Mouse (Mus musculus): Measurements from ENCODE around the gene Prkrip1. TPM values are rescaled to one million over a fixed set of nuclear protein-coding genes. Genes with fewer than 3 reads are reported as not detected.
A peak's percentile ranks its signal among the peaks of the same experiment; 100 is the strongest.
"Not testable (repeated sequence)": the region's sequence is repeated elsewhere in the genome, so short reads cannot be mapped to it uniquely, and the experiment has no call there.

Prkrip1 gene
- polyA plus RNA-seq, 1 experiment from 2014 or later = 52.6 TPM

DNA sequence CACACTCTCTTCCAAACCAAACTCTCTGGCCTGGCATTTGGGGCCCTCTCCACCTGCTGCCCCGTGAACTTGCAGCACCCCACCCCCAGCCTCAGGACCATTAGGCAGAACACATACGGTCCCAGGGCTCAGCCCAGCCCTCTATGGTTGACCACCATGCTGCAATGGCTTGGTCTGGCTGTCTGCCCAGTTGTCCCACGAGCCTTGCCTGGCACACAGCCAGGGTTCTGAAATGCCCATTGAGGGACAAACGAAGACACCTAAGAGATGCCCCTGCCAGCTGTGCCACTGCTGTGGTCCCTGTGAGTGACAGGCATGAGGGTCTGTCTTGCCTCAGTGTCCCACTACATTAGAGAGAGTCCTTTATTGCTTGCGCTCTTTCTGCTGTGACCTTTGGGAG, 17.2 kb upstream of the Prkrip1 start:
- no peak overlapping the region for H3K4me3 ChIP-seq (ENCODE audit: low read depth, low read length)
- ATAC-seq (replicated peaks; ENCODE audit: insufficient number of reproducible peaks, low FRiP score, low TSS enrichment) = 0 out of 2 replicates have a peak, but pooled peaks have one; percentile 39
- no peaks in the 10 kb centered on the region for H3K27me3 ChIP-seq (ENCODE audit: control insufficient read depth, insufficient read depth, low read length)
- no peaks in the 10 kb centered on the region for H3K9me3 ChIP-seq (replicated peaks; ENCODE audit: control insufficient read depth, low read length)
- H3K27ac ChIP-seq (ENCODE audit: low read depth, low read length) = no peak overlapping the region
- H3K36me3 ChIP-seq (ENCODE audit: control insufficient read depth, insufficient read depth, low read length) = no peaks in the 10 kb centered on the region
- H3K4me1 ChIP-seq (ENCODE audit: control insufficient read depth, insufficient read depth, low read length) = no peaks in the 10 kb centered on the region
- no peak overlapping the region for H3K9ac ChIP-seq (ENCODE audit: low read depth, low read length)
- H3K4me2 ChIP-seq = no peak overlapping the region
- 81% methylated on average over 5 of the region's 5 CpGs for WGBS (ENCODE audit: insufficient replicate concordance)

DNA sequence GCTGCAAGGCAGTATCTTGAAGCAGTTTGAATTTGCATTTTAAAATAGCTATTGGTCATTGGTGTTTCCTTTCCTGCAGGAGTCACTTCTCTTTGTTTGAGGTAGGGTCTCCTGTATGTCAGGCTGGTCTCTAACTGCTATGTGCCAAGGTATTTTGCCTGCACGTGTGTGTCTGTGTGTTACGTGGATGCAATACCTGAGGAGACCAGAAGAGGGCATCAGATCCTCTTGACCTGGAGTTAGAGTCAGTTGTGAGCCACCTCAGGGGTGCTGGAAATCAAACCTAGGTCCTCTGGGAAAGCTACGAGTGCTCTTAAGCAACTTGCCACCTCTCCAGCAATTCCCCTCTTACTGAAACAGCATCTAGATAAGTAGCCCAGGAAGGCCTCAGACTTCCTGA, 16.4 kb upstream of the Prkrip1 start:
- Histone ChIP-seq H3K4me3 (ENCODE audit: low read depth, low read length) (no peak overlapping the region), H3K27ac (ENCODE audit: low read depth, low read length) (no peak overlapping the region), H3K4me1 (ENCODE audit: control insufficient read depth, insufficient read depth, low read length) (no peaks in the 10 kb centered on the region), H3K9ac (ENCODE audit: low read depth, low read length) (no peak overlapping the region), H3K27me3 (ENCODE audit: control insufficient read depth, insufficient read depth, low read length) (no peaks in the 10 kb centered on the region), H3K9me3 (replicated peaks; ENCODE audit: control insufficient read depth, low read length) (no peaks in the 10 kb centered on the region), H3K4me2 (no peak overlapping the region), H3K36me3 (ENCODE audit: control insufficient read depth, insufficient read depth, low read length) (no peaks in the 10 kb centered on the region)
- 87% methylated on average over 3 of the region's 3 CpGs for WGBS (ENCODE audit: insufficient replicate concordance)
- ATAC-seq (replicated peaks; ENCODE audit: insufficient number of reproducible peaks, low FRiP score, low TSS enrichment) = no peak

DNA sequence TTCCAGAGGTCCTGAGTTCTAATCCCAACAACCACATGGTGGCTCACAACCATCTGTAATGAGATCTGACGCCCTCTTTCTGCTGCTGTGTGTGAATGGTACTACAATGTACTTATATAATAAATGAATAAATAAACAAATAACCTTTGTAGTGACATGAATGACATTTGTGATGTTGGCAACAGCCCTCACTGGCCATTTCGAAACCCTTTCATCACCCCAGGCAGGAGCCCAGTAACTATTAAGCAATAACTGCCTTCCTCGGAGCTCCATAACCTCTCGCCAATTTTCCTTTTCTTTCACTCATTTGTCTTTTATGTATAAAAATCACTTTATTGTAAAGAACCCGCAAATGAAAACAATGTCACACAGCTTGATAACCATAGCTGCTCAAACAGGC, 15.0 kb upstream of the Prkrip1 start:
- H3K4me2 ChIP-seq = no peak overlapping the region
- H3K4me1 ChIP-seq (ENCODE audit: control insufficient read depth, insufficient read depth, low read length) = no peaks in the 10 kb centered on the region
- H3K9ac ChIP-seq (ENCODE audit: low read depth, low read length) = no peak overlapping the region
- no peaks in the 10 kb centered on the region for H3K36me3 ChIP-seq (ENCODE audit: control insufficient read depth, insufficient read depth, low read length)
- no peaks in the 10 kb centered on the region for H3K9me3 ChIP-seq (replicated peaks; ENCODE audit: control insufficient read depth, low read length)
- no peak overlapping the region for H3K27ac ChIP-seq (ENCODE audit: low read depth, low read length)
- H3K27me3 ChIP-seq (ENCODE audit: control insufficient read depth, insufficient read depth, low read length) = no peaks in the 10 kb centered on the region
- WGBS (ENCODE audit: insufficient replicate concordance) = 78% methylated on average over 5 of the region's 5 CpGs
- ATAC-seq (replicated peaks; ENCODE audit: insufficient number of reproducible peaks, low FRiP score, low TSS enrichment) = no peak
- H3K4me3 ChIP-seq (ENCODE audit: low read depth, low read length) = no peak overlapping the region

DNA sequence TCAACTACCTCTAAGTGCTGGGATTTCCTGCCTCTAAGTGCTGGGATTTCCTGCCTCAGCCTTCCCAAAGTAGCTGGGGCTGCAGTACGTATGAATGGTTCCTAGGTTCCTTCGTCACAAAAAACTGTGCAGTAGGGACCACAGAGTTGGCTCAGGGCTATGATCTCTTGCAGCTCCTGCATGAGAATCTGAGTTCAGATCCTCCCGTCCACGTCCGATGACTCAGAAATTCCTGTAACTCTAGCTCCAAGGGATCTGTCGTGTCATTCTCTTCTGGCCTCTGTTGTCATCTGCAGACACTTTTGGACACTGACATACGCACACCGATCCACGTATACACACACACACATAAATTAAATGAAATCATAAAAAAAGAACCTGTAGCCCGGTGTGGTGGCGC, 14.0 kb upstream of the Prkrip1 start:
- H3K9me3 ChIP-seq (replicated peaks; ENCODE audit: control insufficient read depth, low read length) = no peaks in the 10 kb centered on the region
- H3K9ac ChIP-seq (ENCODE audit: low read depth, low read length) = no peak overlapping the region
- H3K36me3 ChIP-seq (ENCODE audit: control insufficient read depth, insufficient read depth, low read length) = no peaks in the 10 kb centered on the region
- ATAC-seq (replicated peaks; ENCODE audit: insufficient number of reproducible peaks, low FRiP score, low TSS enrichment) = no peak
- H3K4me1 ChIP-seq (ENCODE audit: control insufficient read depth, insufficient read depth, low read length) = no peaks in the 10 kb centered on the region
- no peak overlapping the region for H3K4me2 ChIP-seq
- no peak overlapping the region for H3K27ac ChIP-seq (ENCODE audit: low read depth, low read length)
- WGBS (ENCODE audit: insufficient replicate concordance) = 82% methylated on average over 11 of the region's 11 CpGs
- H3K4me3 ChIP-seq (ENCODE audit: low read depth, low read length) = no peak overlapping the region
- no peaks in the 10 kb centered on the region for H3K27me3 ChIP-seq (ENCODE audit: control insufficient read depth, insufficient read depth, low read length)

DNA sequence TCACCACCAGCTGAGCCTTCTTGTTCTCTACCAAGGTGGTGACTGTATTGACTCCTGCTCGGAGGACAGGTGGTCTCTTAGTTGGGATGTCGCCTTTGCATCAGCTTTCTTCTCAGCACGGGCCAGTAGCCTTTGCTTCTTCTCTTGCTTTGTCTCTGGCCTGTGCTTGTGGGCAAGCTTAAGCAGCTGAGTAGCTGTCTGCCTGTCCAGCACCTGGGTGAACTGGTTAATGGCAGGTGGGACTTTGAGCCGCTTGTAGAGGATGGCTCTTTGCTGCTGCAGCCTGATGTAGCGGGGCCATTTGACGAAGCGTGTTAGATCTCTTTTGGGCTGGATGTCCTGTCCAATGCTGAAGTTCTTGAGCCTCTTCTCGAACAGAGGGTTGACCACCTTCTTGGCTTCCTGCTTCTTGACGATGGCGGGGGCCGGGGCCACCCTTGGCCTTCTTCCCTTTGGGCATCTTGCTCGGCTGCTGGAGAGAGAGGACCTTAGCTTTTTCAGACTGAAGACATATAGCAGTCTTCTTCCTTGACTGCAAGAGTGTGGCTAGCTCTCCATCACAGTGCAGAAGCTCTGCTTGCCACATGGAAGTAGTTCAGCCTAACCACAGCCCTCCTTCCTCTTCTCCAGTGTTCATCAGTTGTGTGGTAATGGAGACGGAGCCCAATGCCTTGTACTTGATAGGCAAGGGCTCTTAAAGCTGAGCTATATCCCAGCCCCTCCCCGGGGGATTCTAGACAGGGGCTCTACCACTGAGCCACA, 12.8 kb upstream of the Prkrip1 start:
- H3K9ac ChIP-seq (ENCODE audit: low read depth, low read length); H3K4me3 ChIP-seq (ENCODE audit: low read depth, low read length); H3K27me3 ChIP-seq (ENCODE audit: control insufficient read depth, insufficient read depth, low read length); H3K4me2 ChIP-seq; H3K9me3 ChIP-seq (replicated peaks; ENCODE audit: control insufficient read depth, low read length); H3K4me1 ChIP-seq (ENCODE audit: control insufficient read depth, insufficient read depth, low read length); H3K36me3 ChIP-seq (ENCODE audit: control insufficient read depth, insufficient read depth, low read length); ATAC-seq (replicated peaks; ENCODE audit: insufficient number of reproducible peaks, low FRiP score, low TSS enrichment); H3K27ac ChIP-seq (ENCODE audit: low read depth, low read length): not testable (repeated sequence)
- 83% methylated on average over 14 of the region's 14 CpGs for WGBS (ENCODE audit: insufficient replicate concordance)

DNA sequence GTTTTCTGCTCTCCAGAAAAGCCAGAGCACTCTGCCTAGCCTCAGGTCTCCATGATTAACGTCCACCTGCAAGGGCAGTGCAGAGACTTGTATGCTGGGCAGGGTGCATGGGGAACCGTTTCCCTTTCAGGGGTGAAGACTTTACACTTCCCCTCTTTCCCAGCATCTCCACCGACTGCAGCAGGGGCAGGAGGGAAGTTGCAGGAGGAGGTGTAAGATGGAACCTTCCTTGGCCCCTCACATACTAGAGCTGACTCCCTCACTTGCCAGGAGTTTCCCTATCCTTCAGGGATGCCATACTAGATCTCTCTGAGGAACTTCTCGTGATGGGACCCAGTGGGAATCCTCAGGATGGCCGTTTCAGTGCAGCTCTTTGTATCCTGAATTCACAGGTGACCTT, 11.8 kb upstream of the Prkrip1 start:
- 60% methylated on average over 5 of the region's 5 CpGs for WGBS (ENCODE audit: insufficient replicate concordance)
- ATAC-seq (replicated peaks; ENCODE audit: insufficient number of reproducible peaks, low FRiP score, low TSS enrichment) = no peak

DNA sequence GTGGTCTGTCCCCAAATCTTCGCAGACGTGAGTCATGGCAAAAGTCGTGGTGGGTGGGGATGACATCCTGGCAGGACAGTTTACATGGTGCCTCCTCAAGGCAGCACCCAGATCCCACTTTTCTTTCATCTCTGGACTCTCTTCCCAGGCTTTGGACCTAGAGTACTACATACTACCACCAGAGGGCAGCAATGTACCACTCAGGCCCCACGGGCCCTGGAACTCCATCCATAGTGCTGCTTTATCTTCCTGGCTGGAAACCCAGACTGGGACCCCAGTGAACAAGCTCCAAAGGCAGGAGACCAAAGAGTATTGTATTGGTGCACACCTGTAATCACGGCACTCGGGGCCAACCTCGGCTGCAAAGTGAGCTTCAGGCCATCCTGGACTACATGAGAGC, 3.1 kb upstream of the Prkrip1 start:
- Histone ChIP-seq H3K27ac (ENCODE audit: low read depth, low read length) (no peak overlapping the region), H3K4me2 (no peak overlapping the region), H3K36me3 (ENCODE audit: control insufficient read depth, insufficient read depth, low read length) (peaks cover 2% of the 10 kb centered on the region; the same call in 1 of the 2 replicates), H3K9me3 (replicated peaks; ENCODE audit: control insufficient read depth, low read length) (no peaks in the 10 kb centered on the region), H3K4me3 (ENCODE audit: low read depth, low read length) (no peak overlapping the region), H3K9ac (ENCODE audit: low read depth, low read length) (no peak overlapping the region), H3K4me1 (ENCODE audit: control insufficient read depth, insufficient read depth, low read length) (peaks cover 9% of the 10 kb centered on the region), H3K27me3 (ENCODE audit: control insufficient read depth, insufficient read depth, low read length) (no peaks in the 10 kb centered on the region)
- no peak; the same call in 1 of the 2 replicates for ATAC-seq (replicated peaks; ENCODE audit: insufficient number of reproducible peaks, low FRiP score, low TSS enrichment)
- WGBS (ENCODE audit: insufficient replicate concordance) = 31% methylated on average over 7 of the region's 7 CpGs

More for the DNA sequence above, 11.8 kb upstream of the Prkrip1 start:
- Histone ChIP-seq H3K9ac (ENCODE audit: low read depth, low read length) (no peak overlapping the region), H3K27ac (ENCODE audit: low read depth, low read length) (no peak overlapping the region), H3K36me3 (ENCODE audit: control insufficient read depth, insufficient read depth, low read length) (no peaks in the 10 kb centered on the region), H3K27me3 (ENCODE audit: control insufficient read depth, insufficient read depth, low read length) (no peaks in the 10 kb centered on the region), H3K4me1 (ENCODE audit: control insufficient read depth, insufficient read depth, low read length) (no peaks in the 10 kb centered on the region), H3K4me2 (no peak overlapping the region), H3K9me3 (replicated peaks; ENCODE audit: control insufficient read depth, low read length) (no peaks in the 10 kb centered on the region), H3K4me3 (ENCODE audit: low read depth, low read length) (no peak overlapping the region)

DNA sequence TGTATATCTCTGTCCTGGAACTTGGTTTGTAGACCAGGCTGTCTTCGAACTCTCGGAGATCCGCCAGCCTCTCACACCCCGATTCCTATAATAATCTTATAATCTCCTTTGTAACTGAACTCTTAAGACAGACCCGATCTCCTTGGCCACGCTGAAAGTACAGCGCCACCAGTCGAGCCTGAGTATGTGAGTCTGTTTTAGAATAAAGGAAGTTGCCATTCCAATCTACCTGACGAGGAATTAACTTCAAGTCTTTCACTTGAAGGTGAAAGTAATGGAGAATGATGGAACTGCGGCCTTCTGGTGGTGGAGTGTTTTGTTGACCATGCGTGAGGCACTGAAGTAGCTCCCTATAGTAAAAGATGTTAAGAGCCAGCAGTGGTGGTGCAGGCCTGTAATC, 763 bp upstream of the Prkrip1 start:
- 36% methylated on average over 11 of the region's 11 CpGs for WGBS (ENCODE audit: insufficient replicate concordance)
- peak overlapping the region; percentile 97 for H3K9ac ChIP-seq (ENCODE audit: low read depth, low read length)

DNA sequence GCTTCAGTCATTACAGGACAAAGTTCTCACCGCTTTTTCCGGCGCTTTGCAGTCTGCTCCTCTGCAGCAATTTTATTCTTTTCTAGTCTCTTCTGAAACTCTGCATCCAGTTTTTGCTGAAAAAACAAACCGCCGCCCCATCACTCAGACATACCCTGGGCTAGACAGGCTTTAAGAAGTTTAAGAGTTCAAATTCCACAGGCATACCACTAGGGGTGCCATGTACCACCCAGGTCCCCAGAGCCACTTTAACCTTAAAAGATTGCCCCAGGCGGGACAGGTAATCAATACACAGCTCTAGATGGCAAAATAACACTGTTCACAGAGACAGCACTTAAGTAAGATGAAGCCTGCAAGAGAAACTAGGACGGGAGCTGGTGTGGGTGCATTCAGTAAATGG, 6.9 kb downstream of the Prkrip1 start:
- ATAC-seq (replicated peaks; ENCODE audit: insufficient number of reproducible peaks, low FRiP score, low TSS enrichment) = no peak
- H3K9ac ChIP-seq (ENCODE audit: low read depth, low read length) = no peak overlapping the region
- H3K36me3 ChIP-seq (ENCODE audit: control insufficient read depth, insufficient read depth, low read length) = peaks cover 42% of the 10 kb centered on the region
- no peaks in the 10 kb centered on the region for H3K4me1 ChIP-seq (ENCODE audit: control insufficient read depth, insufficient read depth, low read length)
- no peak overlapping the region for H3K4me3 ChIP-seq (ENCODE audit: low read depth, low read length)
- no peaks in the 10 kb centered on the region for H3K9me3 ChIP-seq (replicated peaks; ENCODE audit: control insufficient read depth, low read length)
- WGBS (ENCODE audit: insufficient replicate concordance) = 79% methylated on average over 7 of the region's 7 CpGs
- H3K27ac ChIP-seq (ENCODE audit: low read depth, low read length) = no peak overlapping the region
- no peaks in the 10 kb centered on the region for H3K27me3 ChIP-seq (ENCODE audit: control insufficient read depth, insufficient read depth, low read length)
- no peak overlapping the region for H3K4me2 ChIP-seq

More for the DNA sequence above, 763 bp upstream of the Prkrip1 start:
- Histone ChIP-seq H3K4me3 (ENCODE audit: low read depth, low read length) (peak overlapping the region; percentile 99), H3K9me3 (replicated peaks; ENCODE audit: control insufficient read depth, low read length) (no peaks in the 10 kb centered on the region), H3K4me1 (ENCODE audit: control insufficient read depth, insufficient read depth, low read length) (peaks cover 9% of the 10 kb centered on the region), H3K27me3 (ENCODE audit: control insufficient read depth, insufficient read depth, low read length) (no peaks in the 10 kb centered on the region), H3K4me2 (peak overlapping the region; percentile 93), H3K36me3 (ENCODE audit: control insufficient read depth, insufficient read depth, low read length) (peaks cover 14% of the 10 kb centered on the region), H3K27ac (ENCODE audit: low read depth, low read length) (no peak overlapping the region; the same call in 1 of the 2 replicates)
- no peak for ATAC-seq (replicated peaks; ENCODE audit: insufficient number of reproducible peaks, low FRiP score, low TSS enrichment)

Measured in heart, embryonic 11.5 days (tissue).